Mouse (Mus musculus): ENCODE results near the gene Mga.

The Mga gene

GRCm38 (mm10) chr2:119987441-119987840 lies 90.4 kb downstream of the Mga start:
- DNase-seq (ENCODE audit: low read depth): no peak

DNA sequence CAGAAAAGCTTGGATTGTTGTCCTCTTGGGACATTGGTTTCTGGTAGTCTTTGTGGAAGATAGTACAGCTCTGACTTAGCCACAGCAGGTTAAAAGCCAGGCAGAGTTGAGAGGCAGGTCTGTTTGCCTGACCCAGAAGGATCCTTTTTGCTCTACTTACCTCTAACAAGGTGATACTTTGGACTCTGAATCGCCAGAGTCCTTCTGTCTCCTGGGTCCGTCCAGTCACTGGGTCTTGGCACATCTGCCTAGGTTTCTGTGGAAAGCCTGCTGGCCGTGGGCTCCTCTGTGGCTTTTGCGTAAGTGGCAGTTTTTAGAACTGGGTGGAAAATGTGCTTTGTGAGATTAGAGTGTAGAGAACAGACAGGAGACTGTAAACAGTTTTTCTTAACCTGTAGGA lies 91.9 kb downstream of the Mga start:
- no peak for DNase-seq (ENCODE audit: low read depth)

DNA sequence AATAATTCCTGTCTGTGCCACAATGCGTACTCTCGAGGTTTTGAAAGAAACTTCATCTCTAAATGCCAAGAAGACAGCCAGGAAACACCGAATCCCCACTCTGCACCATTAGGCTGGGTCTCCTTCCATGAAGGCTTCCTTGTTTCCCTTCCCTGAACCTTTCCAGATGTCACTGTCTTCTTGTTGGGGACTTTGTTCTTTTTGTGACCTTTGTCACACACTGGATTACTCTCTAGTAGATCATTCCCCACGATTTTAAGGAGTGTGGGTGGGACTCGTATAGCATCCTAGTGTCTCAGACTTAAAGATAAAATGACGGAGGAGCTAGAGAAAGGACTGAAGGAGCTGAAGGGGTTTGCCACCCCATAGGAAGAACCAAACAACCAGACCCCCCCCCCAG lies 93.9 kb downstream of the Mga start:
- DNase-seq (ENCODE audit: low read depth): no peak

DNA sequence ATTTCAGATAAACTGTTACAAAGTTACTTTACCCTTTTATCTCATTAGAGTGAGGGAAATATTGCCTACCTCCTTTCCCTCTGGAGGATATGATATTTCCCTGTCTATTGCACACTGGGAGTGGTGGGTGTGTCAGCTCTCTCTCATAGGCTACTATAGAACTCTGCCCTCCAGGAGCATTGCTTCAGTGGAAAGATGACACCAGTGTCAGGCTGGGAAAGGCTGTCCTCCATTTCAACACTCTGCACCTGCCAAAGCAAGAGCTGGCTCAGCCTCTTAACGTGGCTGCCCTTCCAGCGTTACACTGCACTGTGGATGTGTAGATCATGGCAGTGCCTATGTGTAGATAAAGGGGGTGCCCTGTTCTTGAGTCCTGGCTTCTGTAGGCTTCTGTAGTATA lies 95.3 kb downstream of the Mga start:
- no peak for DNase-seq (ENCODE audit: low read depth)

DNA sequence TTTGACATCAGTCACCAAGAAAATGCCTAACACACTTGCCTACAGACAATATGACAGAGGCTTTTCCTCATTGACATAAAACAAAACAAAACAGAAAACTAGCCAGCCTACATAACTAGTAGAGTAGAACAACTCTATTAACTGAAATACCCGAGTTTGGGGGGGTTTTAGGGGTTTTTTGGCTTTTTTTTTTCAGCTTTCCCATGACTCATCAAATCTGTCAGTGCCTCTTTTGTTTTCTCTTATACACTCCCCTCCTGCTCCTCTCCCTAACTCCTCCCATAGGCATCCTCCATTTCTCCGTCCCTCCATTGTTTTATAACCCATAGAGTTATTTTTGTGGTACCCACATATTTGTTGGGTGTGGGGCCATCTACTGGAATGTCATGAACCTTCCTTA lies 96.5 kb downstream of the Mga start:
- DNase-seq (ENCODE audit: low read depth): no peak

GRCm38 (mm10) chr2:119994839-119995238 lies 97.8 kb downstream of the Mga start:
- DNase-seq (ENCODE audit: low read depth): no peak

GRCm38 (mm10) chr2:119995391-119996281 lies 98.6 kb downstream of the Mga start:
- DNase-seq (ENCODE audit: low read depth): no peak

- no peak for DNase-seq (ENCODE audit: low read depth)
Measured at GRCm38 (mm10) chr2:119997354-119997753, 100.3 kb downstream of the Mga start.

DNA sequence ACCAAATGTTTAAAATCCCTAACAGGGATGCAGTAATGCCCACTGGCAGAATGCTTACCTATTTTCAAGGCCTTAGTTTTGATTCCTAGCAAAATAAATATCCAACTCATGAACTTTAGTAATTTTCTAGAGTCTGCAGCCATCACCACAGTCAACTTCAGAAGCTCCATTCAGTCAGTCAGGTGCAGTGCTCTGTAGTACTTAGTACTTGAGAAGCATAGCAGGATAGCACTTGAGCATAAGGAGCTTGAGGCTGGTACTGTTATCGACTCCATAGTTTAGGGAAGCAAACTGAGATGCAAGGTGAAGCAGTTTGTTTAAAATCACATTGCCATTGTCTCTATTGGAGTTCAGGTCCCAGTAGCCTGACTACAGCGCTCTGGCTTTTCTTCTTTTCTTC lies 102.7 kb downstream of the Mga start:
- DNase-seq (ENCODE audit: low read depth): no peak

DNA sequence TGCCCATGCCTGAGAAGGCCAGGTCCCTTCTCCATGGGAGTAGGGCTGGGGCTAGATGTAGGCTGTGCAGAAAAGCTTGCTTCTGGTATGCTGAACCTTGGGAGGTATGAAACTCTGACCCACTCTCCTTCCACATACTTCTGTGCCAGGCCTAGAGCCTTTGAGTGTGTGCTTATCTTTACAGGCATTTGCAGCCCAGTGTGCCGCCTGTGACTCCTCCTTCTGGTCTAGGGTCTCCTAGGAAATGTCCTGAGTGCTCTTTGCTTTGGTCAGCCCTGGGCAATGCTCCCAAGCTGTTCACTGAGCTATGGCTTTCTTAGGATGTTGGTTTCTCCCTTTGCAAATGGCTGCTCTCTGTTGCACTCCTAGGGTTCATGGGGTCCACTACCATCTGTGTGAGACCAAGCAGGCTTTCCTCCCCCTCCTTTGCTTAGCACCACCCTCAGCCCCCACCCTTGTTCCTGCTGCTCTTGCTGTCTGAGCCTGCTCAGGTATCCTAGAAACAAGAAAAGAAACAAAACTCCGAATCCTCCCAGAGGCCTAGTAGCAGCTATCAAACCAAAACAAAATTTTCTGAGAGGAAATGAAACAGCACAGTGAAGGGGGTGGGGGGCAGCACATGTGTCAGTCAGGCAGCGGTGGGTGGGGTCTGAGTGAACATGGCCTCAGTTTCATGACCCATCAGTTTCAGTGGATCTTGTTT lies 104.0 kb downstream of the Mga start:
- no peak for DNase-seq (ENCODE audit: low read depth)

DNA sequence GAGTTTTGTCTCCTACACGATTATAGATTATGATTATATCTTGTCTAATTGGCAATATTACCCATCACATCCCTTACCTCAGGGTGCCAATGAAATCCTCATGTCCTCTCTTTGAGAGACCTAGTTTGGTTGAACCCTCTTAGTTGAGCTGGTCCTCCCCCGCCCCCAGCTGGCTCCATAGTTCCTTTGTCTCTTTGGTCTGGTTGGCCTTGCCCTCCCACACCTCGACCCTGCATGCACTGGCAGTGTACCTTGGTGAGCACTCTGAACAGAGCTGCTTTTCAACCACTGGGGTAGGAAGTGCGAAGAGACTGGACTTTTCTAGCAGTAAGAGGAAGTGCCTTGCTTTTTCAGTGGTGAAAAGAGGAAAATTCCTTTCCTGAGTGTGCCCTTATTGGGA lies 104.9 kb downstream of the Mga start:
- DNase-seq (ENCODE audit: low read depth): no peak

DNA sequence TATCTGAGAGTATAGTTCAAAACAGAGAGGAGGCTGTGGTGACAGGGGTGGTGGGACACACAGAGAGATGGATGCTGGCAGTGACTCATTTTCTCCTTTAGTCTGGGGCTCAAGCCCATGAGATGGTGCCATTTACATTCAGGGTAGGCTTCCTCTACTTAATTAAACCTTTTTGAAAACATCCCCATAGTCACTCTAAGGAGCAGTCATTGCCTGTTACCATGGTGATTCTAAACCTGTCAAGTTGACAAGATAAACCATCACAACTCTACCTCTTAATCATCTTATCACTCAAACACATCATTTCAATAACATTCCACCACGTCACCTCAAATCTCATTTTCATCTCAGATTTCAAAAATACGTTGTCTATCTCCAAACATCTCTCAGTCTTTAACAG lies 106.9 kb downstream of the Mga start:
- no peak for DNase-seq (ENCODE audit: low read depth)

DNA sequence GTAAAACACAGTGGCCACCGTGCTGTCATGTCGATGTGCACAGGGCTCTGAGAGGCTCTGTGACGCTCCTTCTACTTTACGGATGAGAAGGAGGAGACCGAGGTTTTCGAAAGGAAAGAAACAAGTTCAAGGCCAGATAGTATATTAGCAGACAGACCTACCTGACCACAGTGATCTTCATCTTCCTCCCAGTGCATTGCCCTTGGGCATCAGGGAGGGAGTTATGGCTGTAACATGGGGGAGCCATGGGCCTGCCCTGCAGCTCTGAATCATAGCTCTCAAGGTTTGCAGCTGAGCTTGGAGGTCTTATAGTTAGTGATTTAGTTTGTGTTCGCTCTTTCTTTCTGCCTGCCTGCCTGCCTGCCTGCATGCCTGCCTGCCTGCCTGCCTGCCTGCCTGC lies 109.7 kb downstream of the Mga start:
- DNase-seq (ENCODE audit: low read depth): no peak

GRCm38 (mm10) chr2:120007680-120008210 lies 110.7 kb downstream of the Mga start:
- DNase-seq (ENCODE audit: low read depth): no peak

DNA sequence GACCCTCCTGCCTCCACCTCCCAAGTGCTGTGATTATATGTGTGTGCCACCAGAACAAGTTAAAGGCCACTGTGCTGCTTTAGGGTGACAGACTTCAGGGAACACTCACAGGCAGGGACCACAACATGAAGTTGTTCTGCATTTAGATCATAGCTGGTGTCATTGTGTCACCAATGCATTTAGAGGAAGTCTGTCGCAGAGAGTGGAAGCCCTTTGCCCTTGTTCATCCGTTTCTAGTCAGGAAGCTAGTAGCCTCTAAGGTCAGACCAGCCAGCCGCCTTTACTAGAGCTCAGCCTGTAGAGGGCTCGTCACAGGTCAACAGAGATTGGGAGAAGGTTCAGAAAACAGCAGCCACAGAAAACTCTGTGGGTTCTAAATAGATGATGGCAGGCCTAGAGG lies 111.6 kb downstream of the Mga start:
- no peak for DNase-seq (ENCODE audit: low read depth)

GRCm38 (mm10) chr2:120011462-120012200 lies 114.6 kb downstream of the Mga start:
- DNase-seq (ENCODE audit: low read depth): peak; percentile 69

GRCm38 (mm10) chr2:120012924-120013323 lies 115.9 kb downstream of the Mga start:
- no peak for DNase-seq (ENCODE audit: low read depth)

DNA sequence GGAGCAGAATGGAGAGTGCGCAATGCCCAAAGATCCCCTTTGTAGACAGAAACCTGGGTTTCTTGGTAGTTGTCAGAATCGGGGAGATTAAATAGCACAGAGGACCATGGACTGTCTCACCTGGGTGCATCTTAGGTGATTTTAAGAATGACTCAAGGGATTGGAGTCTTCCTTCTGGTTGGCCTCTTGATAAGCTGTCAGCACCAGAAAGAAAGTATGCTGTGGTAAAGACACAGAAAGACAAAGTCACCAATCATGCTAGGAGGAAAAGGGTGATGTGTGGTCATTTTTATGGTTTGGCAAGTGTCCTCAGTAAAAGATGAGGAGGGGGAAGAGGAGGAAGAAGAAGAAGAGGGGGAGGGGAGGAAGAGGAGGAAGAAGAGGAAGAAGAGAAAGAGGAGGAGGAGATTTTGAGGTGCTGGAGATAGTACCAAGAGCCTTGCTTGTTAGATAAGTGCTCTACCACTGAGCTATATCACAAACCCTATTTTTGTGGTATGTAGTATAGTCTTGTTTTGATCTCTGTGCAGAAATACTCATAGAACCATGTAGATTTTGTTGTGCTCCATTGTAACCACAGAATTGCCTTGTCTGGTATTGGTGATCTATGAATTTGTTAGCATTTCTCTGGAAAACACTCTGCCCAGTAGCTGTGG lies 116.9 kb downstream of the Mga start:
- no peak for DNase-seq (ENCODE audit: low read depth)

- no peak for DNase-seq (ENCODE audit: low read depth)
Measured at GRCm38 (mm10) chr2:120015882-120016281, 118.9 kb downstream of the Mga start.

DNA sequence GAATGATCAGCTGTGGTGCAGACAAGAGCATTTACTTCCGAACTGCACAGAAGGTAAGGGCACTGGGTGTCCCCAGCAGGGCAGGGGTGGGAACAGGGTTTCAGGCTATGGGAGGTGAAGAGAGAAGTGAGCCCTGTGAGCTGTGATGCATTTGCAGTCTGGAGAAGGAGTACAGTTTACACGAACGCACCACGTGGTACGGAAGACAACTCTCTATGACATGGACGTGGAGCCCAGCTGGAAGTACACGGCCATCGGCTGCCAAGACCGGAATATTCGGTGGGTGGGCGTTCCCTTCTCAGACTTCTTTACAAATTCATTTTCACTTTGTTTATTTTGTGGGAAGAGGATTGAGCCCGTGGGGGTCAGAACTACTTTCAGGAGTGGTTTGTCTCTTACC lies 120.6 kb downstream of the Mga start:
- no peak for DNase-seq (ENCODE audit: low read depth)
